Comparison of ENCODE assay signal across 8 mouse cellular contexts in the genomic region with DNA sequence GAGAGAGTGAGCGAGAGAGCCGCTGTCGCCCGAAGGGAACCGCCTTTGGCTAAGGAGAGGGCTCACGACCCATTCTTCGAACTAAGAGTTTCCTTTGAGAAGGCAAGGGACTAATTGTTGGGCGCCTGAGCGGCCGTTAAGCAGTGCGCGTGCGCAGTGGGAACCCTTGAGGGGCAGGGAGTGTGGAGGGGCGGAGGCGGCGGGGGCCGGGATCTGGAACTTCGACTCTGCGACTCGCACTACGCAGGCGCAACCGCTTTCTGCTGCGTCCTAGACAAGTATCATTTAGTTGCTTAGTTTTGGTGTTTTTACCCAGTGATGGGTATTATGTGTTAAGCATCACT. TPM values are rescaled to one million over a fixed set of nuclear protein-coding genes. Genes with fewer than 3 reads are reported as not detected.
A peak's percentile ranks its signal among the peaks of the same experiment; 100 is the strongest.
DNase-seq lines count a peak whose midpoint lies in the region; ATAC-seq and TF ChIP-seq lines count a peak whose summit lies in the region.

No protein-coding gene starts in this region.

- peaks cover 51% of the 10 kb centered on the region for H3K79me2 ChIP-seq in myocyte (ENCODE audit: control insufficient read depth, insufficient read depth)

- ATAC-seq in heart, embryonic 14.5 days (ENCODE audit: insufficient number of reproducible peaks, insufficient read depth, low FRiP score, low read depth) = peak; percentile 88
- peak; percentile 86 for ATAC-seq in liver, embryonic 12.5 days

- peak overlapping the region; percentile 99 for H3K9ac ChIP-seq in ES-E14 (ENCODE audit: insufficient read depth, low read depth, low read length, poor library complexity, severe bottlenecking)
- H3K9ac ChIP-seq in heart, embryonic 14.5 days (ENCODE audit: low read length) = peak overlapping the region; percentile 89
- H3K9ac ChIP-seq in liver, embryonic 12.5 days = peak overlapping the region; percentile 92

- peak overlapping the region; percentile 80 for H3K4me2 ChIP-seq in heart, embryonic 14.5 days (ENCODE audit: low read length)
- H3K4me2 ChIP-seq in liver, embryonic 12.5 days = peak overlapping the region; percentile 70
- H3K4me2 ChIP-seq in myocyte (ENCODE audit: low read depth) = peak overlapping the region; percentile 86

- H3K4me1 ChIP-seq in ES-E14 (ENCODE audit: control insufficient read depth in 2 of 2, insufficient read depth in 2 of 2, low read length in 2 of 2, poor library complexity in 1 of 2) = peaks cover 2% of the 10 kb centered on the region in 2 experiments; a peak in 2 of 4 replicates
- H3K4me1 ChIP-seq in heart, embryonic 14.5 days (ENCODE audit: control insufficient read depth in 2 of 2, insufficient read depth in 2 of 2, low read length in 2 of 2) = peaks cover 2 to 11% of the 10 kb centered on the region in 2 experiments; a peak in 3 of 4 replicates
- H3K4me1 ChIP-seq in liver, embryonic 12.5 days = peaks cover 29% of the 10 kb centered on the region

- H3K9me3 ChIP-seq in ES-E14 (ENCODE audit: control insufficient read depth, insufficient read depth, low read depth, low read length) = no peaks in the 10 kb centered on the region
- no peaks in the 10 kb centered on the region for H3K9me3 ChIP-seq in heart, embryonic 14.5 days (ENCODE audit: control insufficient read depth, low read length)
- H3K9me3 ChIP-seq in liver, embryonic 12.5 days (replicated peaks) = no peaks in the 10 kb centered on the region

- no peaks in the 10 kb centered on the region for H3K27me3 ChIP-seq in heart, embryonic 14.5 days (ENCODE audit: control insufficient read depth, insufficient read depth, low read length)
- H3K27me3 ChIP-seq in liver, embryonic 12.5 days (replicated peaks) = no peaks in the 10 kb centered on the region
- H3K27me3 ChIP-seq in myocyte (ENCODE audit: control insufficient read depth, insufficient read depth, insufficient read length) = no peaks in the 10 kb centered on the region

- in situ Hi-C loops in ES-E14 (cut with MboI; ENCODE audit: low sequenced_read_pairs in 2 of 2, unreplicated experiment in 2 of 2) = no loop called here

- peak; percentile 32 for TF ChIP-seq POLR2A in myocyte (IDR thresholded peaks at IDR 0.05; ENCODE audit: insufficient read length, low read depth)

- DNase-seq in ES-E14 (ENCODE audit: low read depth, low spot score) = peak; percentile 84
- DNase-seq in c-Kit-positive CD71-negative TER-119-negative erythroid progenitor cells, embryonic 14.5 days (ENCODE audit: low read depth) = peak; percentile 73
- DNase-seq in fibroblast of lung, adult 2 months (ENCODE audit: low read depth) = peak; percentile 63
- DNase-seq in kidney, postnatal 10 days = peak; percentile 95
- peak; percentile 74 for DNase-seq in telencephalon, adult 2 months (ENCODE audit: low read depth, low spot score)

- H3ac ChIP-seq in myocyte (ENCODE audit: control insufficient read depth, insufficient read length) = peak overlapping the region; percentile 35

- H3K36me3 ChIP-seq in ES-E14 (ENCODE audit: control insufficient read depth, insufficient read depth, low read length, poor library complexity, severe bottlenecking) (no peaks in the 10 kb centered on the region), myocyte (ENCODE audit: control insufficient read depth, insufficient read depth) (no peaks in the 10 kb centered on the region)
- no peaks in the 10 kb centered on the region for H3K36me3 ChIP-seq in heart, embryonic 14.5 days (ENCODE audit: control insufficient read depth, insufficient read depth, low read length)
- H3K36me3 ChIP-seq in liver, embryonic 12.5 days = 0 out of 2 replicates have a peak, but pooled peaks cover 3% of the 10 kb centered on the region

- WGBS in heart, embryonic 14.5 days = 0% methylated on average over 24 of the region's 24 CpGs
- 0% methylated on average over 24 of the region's 24 CpGs for WGBS in liver, embryonic 12.5 days (ENCODE audit: insufficient replicate concordance)

- H3K4me3 ChIP-seq in ES-E14 (ENCODE audit: insufficient read depth in 1 of 2, low read depth in 1 of 2, low read length in 2 of 2, poor library complexity in 1 of 2, severe bottlenecking in 1 of 2) (peak overlapping the region; percentile 94), myocyte (peak overlapping the region; percentile 93)
- H3K4me3 ChIP-seq in heart, embryonic 14.5 days (ENCODE audit: control insufficient read depth in 1 of 2, insufficient read depth in 1 of 2, low read depth in 1 of 2, low read length in 2 of 2) = peak overlapping the region; percentile 66 to 99
- H3K4me3 ChIP-seq in liver, embryonic 12.5 days = peak overlapping the region; percentile 96

- H3K27ac ChIP-seq in ES-E14 (ENCODE audit: insufficient read depth, low read depth, low read length, poor library complexity, severe bottlenecking) = peak overlapping the region; percentile 97
- H3K27ac ChIP-seq in heart, embryonic 14.5 days (replicated peaks in 1 of 2; ENCODE audit: control insufficient read depth in 1 of 2, insufficient read depth in 1 of 2, low read depth in 2 of 2, low read length in 2 of 2) = peak overlapping the region; percentile 94 to 100
- peak overlapping the region; percentile 94 for H3K27ac ChIP-seq in liver, embryonic 12.5 days

TF ChIP-seq in ES-E14, 5 proteins besides CTCF, POLR2A, EP300 and RAD21:
- no peak for TF ChIP-seq CHD2 (IDR thresholded peaks at IDR 0.05; ENCODE audit: low read depth, low read length)

TF ChIP-seq in myocyte, 11 proteins besides CTCF, POLR2A, EP300 and RAD21:
- no peak for TF ChIP-seq E2F4 (IDR thresholded peaks at IDR 0.05; ENCODE audit: insufficient read depth)
- TF ChIP-seq CEBPB (IDR thresholded peaks at IDR 0.05; ENCODE audit: insufficient read depth, poor library complexity, severe bottlenecking) = no peak
- no peak for TF ChIP-seq REST (IDR thresholded peaks at IDR 0.05; ENCODE audit: insufficient read depth, insufficient read length)
- no peak for TF ChIP-seq TCF3 (IDR thresholded peaks at IDR 0.05; ENCODE audit: insufficient read length, low read depth)

RNA-seq across cellular contexts. Expression of a gene that starts 0.9 kb away (rescaled TPM):
- total RNA-seq in ES-E14 (2012; rRNA removed) = 76.7 and 107 TPM in 2 replicates
- polyA plus RNA-seq in heart, embryonic 14.5 days (2014; fragmentation: Nextera tagmentation; extraction: Ambion mirVana) = 85.3 and 86.0 TPM in 2 replicates
- 59.2 and 59.4 TPM in 2 replicates for polyA plus RNA-seq in liver, embryonic 12.5 days (2016; fragmentation: Nextera tagmentation; extraction: Ambion mirVana)
- 9.8 TPM for polyA plus RNA-seq in myocyte (2012; fragmentation: generic; extraction: Trizol)

RNA-seq across cellular contexts. Expression of a gene that starts 31.2 kb away (rescaled TPM):
- total RNA-seq in ES-E14 (2012; rRNA removed) = 6.3 and 9.1 TPM in 2 replicates
- polyA plus RNA-seq in heart, embryonic 14.5 days (2014; fragmentation: Nextera tagmentation; extraction: Ambion mirVana) = 20.2 and 21.0 TPM in 2 replicates
- 11.6 and 12.4 TPM in 2 replicates for polyA plus RNA-seq in liver, embryonic 12.5 days (2016; fragmentation: Nextera tagmentation; extraction: Ambion mirVana)
- 11.1 TPM for polyA plus RNA-seq in myocyte (2012; fragmentation: generic; extraction: Trizol)

Comparison
In these comparisons a context has a peak if more than half of its experiments do, and no peak if none do; other contexts are left out.
1. Peak in every context shown above with its lines: DNase-seq, ATAC-seq, H3K4me3 ChIP-seq and H3K27ac ChIP-seq.